Mouse (Mus musculus): ENCODE data around the gene Lrpprc. TPM values are rescaled to one million over a fixed set of nuclear protein-coding genes. Genes with fewer than 3 reads are reported as not detected.

The Lrpprc gene
- polyA plus RNA-seq, 1 experiment = 7.0 TPM

- H3K4me1 ChIP-seq (ENCODE audit: control insufficient read depth, insufficient read depth, low read length) = no peaks in the 10 kb centered on the region
- no peak for TF ChIP-seq CTCF (IDR thresholded peaks at IDR 0.05; ENCODE audit: insufficient read depth, low read length)
- TF ChIP-seq POLR2A (IDR thresholded peaks at IDR 0.05; ENCODE audit: borderline replicate concordance, extremely low read depth, low read depth, low read length) = no peak
- no peak overlapping the region for H3K4me3 ChIP-seq (replicated peaks; ENCODE audit: extremely low read depth, low read depth, low read length)
- WGBS = 77% methylated on average over 7 of the region's 7 CpGs
- DNase-seq = no peak
Measured at GRCm38 (mm10) chr17:84708818-84709217, 81.8 kb downstream of the Lrpprc start.

GRCm38 (mm10) chr17:84707407-84707806, 83.2 kb downstream of the Lrpprc start:
- DNase-seq = no peak

GRCm38 (mm10) chr17:84698727-84699126, 91.9 kb downstream of the Lrpprc start:
- peak; percentile 40 for DNase-seq
- no peak overlapping the region for H3K4me3 ChIP-seq (replicated peaks; ENCODE audit: extremely low read depth, low read depth, low read length)
- no peak for TF ChIP-seq POLR2A (IDR thresholded peaks at IDR 0.05; ENCODE audit: borderline replicate concordance, extremely low read depth, low read depth, low read length)
- peak; percentile 93 for TF ChIP-seq CTCF (IDR thresholded peaks at IDR 0.05; ENCODE audit: insufficient read depth, low read length)
- H3K4me1 ChIP-seq (ENCODE audit: control insufficient read depth, insufficient read depth, low read length) = no peaks in the 10 kb centered on the region
- 23% methylated on average over 5 of the region's 5 CpGs for WGBS

More at GRCm38 (mm10) chr17:84707407-84707806, 83.2 kb downstream of the Lrpprc start:
- H3K4me3 ChIP-seq (replicated peaks; ENCODE audit: extremely low read depth, low read depth, low read length) = no peak overlapping the region
- WGBS = 66% methylated on average over 4 of the region's 4 CpGs
- H3K4me1 ChIP-seq (ENCODE audit: control insufficient read depth, insufficient read depth, low read length) = no peaks in the 10 kb centered on the region
- no peak for TF ChIP-seq CTCF (IDR thresholded peaks at IDR 0.05; ENCODE audit: insufficient read depth, low read length)
- no peak for TF ChIP-seq POLR2A (IDR thresholded peaks at IDR 0.05; ENCODE audit: borderline replicate concordance, extremely low read depth, low read depth, low read length)

DNA sequence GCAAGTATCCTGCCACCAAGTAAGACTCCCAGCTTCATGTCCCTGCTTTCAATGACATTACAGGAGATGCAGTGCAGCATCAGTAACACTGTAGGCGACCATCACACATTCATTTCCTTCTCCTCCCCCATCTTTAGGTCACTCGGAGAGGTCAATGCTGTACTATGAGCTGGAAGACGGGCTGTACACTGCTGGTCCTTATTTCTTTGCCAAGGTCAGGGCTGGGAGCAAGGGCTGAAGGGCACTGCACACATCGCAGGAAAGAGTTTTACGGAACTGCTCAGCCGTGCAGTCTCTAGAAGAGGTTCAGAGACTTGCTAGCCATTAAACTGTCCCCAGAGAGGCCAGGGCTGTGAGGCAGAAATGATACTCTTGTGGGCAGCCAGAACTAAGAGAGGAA, 94.1 kb downstream of the Lrpprc start:
- 66% methylated on average over 6 of the region's 6 CpGs for WGBS
- no peak for DNase-seq
- H3K4me3 ChIP-seq (replicated peaks; ENCODE audit: extremely low read depth, low read depth, low read length) = no peak overlapping the region
- no peak for TF ChIP-seq CTCF (IDR thresholded peaks at IDR 0.05; ENCODE audit: insufficient read depth, low read length)
- no peak for TF ChIP-seq POLR2A (IDR thresholded peaks at IDR 0.05; ENCODE audit: borderline replicate concordance, extremely low read depth, low read depth, low read length)
- no peaks in the 10 kb centered on the region for H3K4me1 ChIP-seq (ENCODE audit: control insufficient read depth, insufficient read depth, low read length)

GRCm38 (mm10) chr17:84693741-84694140, 96.8 kb downstream of the Lrpprc start:
- WGBS = 62% methylated on average over 2 of the region's 2 CpGs
- no peak for DNase-seq
- TF ChIP-seq POLR2A (IDR thresholded peaks at IDR 0.05; ENCODE audit: borderline replicate concordance, extremely low read depth, low read depth, low read length) = no peak
- no peak for TF ChIP-seq CTCF (IDR thresholded peaks at IDR 0.05; ENCODE audit: insufficient read depth, low read length)
- no peaks in the 10 kb centered on the region for H3K4me1 ChIP-seq (ENCODE audit: control insufficient read depth, insufficient read depth, low read length)
- no peak overlapping the region for H3K4me3 ChIP-seq (replicated peaks; ENCODE audit: extremely low read depth, low read depth, low read length)

GRCm38 (mm10) chr17:84690111-84690510, 100.5 kb downstream of the Lrpprc start:
- H3K4me1 ChIP-seq (ENCODE audit: control insufficient read depth, insufficient read depth, low read length) = no peaks in the 10 kb centered on the region
- no peak overlapping the region for H3K4me3 ChIP-seq (replicated peaks; ENCODE audit: extremely low read depth, low read depth, low read length)
- 74% methylated on average over 5 of the region's 5 CpGs for WGBS
- no peak for TF ChIP-seq CTCF (IDR thresholded peaks at IDR 0.05; ENCODE audit: insufficient read depth, low read length)
- DNase-seq = no peak

DNA sequence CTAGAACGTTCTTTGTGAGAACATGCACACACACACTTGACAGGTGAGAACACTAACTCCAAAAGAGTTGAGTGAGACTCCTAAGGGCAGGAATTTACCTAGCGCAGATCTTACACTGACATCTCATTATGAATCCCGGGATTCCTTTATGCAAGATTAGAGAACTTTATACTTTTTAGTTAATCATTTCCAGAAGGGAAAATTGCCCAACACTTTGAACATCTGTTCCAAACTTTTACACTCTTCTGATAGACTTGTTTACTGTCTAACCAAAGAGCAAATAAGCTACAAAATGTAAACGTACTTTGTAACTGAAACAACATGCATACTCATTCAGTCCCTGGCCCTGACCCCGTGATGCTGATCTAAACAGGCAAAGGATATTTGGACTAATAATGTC, 101.3 kb downstream of the Lrpprc start:
- H3K4me3 ChIP-seq (replicated peaks; ENCODE audit: extremely low read depth, low read depth, low read length) = no peak overlapping the region
- no peak for DNase-seq
- TF ChIP-seq POLR2A (IDR thresholded peaks at IDR 0.05; ENCODE audit: borderline replicate concordance, extremely low read depth, low read depth, low read length) (no peak), CTCF (IDR thresholded peaks at IDR 0.05; ENCODE audit: insufficient read depth, low read length) (no peak)
- WGBS = 52% methylated on average over 5 of the region's 5 CpGs
- H3K4me1 ChIP-seq (ENCODE audit: control insufficient read depth, insufficient read depth, low read length) = no peaks in the 10 kb centered on the region

DNA sequence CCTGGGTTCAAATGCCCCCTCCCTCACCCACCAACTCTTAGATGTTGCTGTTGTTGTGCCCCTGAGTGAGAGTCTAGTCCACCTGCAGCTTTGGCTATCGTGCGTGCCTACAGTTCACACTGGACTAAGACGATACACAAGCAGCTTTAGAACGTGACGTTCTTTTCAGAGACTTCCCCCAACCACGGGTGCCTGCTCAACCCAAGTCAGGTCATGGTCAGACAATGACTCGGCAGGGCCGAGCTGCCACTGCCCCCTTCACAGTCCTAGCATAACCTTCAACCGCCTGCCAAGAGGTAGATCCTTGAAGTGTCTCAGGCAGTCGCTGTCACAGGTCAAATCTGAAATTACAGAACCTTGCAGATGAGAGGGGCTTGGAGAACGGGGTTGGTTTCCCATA, 101.8 kb downstream of the Lrpprc start:
- Histone ChIP-seq H3K4me1 (ENCODE audit: control insufficient read depth, insufficient read depth, low read length) (no peaks in the 10 kb centered on the region), H3K4me3 (replicated peaks; ENCODE audit: extremely low read depth, low read depth, low read length) (no peak overlapping the region)
- 79% methylated on average over 11 of the region's 11 CpGs for WGBS
- no peak for DNase-seq
- no peak for TF ChIP-seq POLR2A (IDR thresholded peaks at IDR 0.05; ENCODE audit: borderline replicate concordance, extremely low read depth, low read depth, low read length)
- no peak for TF ChIP-seq CTCF (IDR thresholded peaks at IDR 0.05; ENCODE audit: insufficient read depth, low read length)

- Histone ChIP-seq H3K4me1 (ENCODE audit: control insufficient read depth, insufficient read depth, low read length) (no peaks in the 10 kb centered on the region), H3K4me3 (replicated peaks; ENCODE audit: extremely low read depth, low read depth, low read length) (no peak overlapping the region)
- WGBS = 55% methylated on average over 5 of the region's 5 CpGs
- DNase-seq = no peak
- TF ChIP-seq POLR2A (IDR thresholded peaks at IDR 0.05; ENCODE audit: borderline replicate concordance, extremely low read depth, low read depth, low read length) (no peak), CTCF (IDR thresholded peaks at IDR 0.05; ENCODE audit: insufficient read depth, low read length) (no peak)
Measured at GRCm38 (mm10) chr17:84687994-84688393, 102.6 kb downstream of the Lrpprc start.

- WGBS = 78% methylated on average over 4 of the region's 4 CpGs
- TF ChIP-seq CTCF (IDR thresholded peaks at IDR 0.05; ENCODE audit: insufficient read depth, low read length) = no peak
- TF ChIP-seq POLR2A (IDR thresholded peaks at IDR 0.05; ENCODE audit: borderline replicate concordance, extremely low read depth, low read depth, low read length) = no peak
- Histone ChIP-seq H3K4me1 (ENCODE audit: control insufficient read depth, insufficient read depth, low read length) (no peaks in the 10 kb centered on the region), H3K4me3 (replicated peaks; ENCODE audit: extremely low read depth, low read depth, low read length) (no peak overlapping the region)
- no peak for DNase-seq
Measured at GRCm38 (mm10) chr17:84685286-84685685, 105.3 kb downstream of the Lrpprc start.

Data from lung, adult 2 months (tissue).